Mouse (Mus musculus): ENCODE data around the gene Pdgfb. TPM values are rescaled to one million over a fixed set of nuclear protein-coding genes. Genes with fewer than 3 reads are reported as not detected.

Pdgfb gene
- polyA plus RNA-seq, 1 experiment from 2014 or later: 1.6 TPM

- Histone ChIP-seq H3K4me1 (ENCODE audit: control insufficient read depth, insufficient read depth, low read length) (peaks cover 18% of the 10 kb centered on the region), H3K4me2 (ENCODE audit: low read depth, severe bottlenecking) (no peak overlapping the region), H3K27ac (replicated peaks; ENCODE audit: low read depth, low read length) (no peak overlapping the region)
These were observed 605 bp upstream of the Pdgfb start for GRCm38 (mm10) chr15:80015211-80015952.

GRCm38 (mm10) chr15:80014031-80014320, 801 bp downstream of the Pdgfb start:
- no peak for DNase-seq (ENCODE audit: low spot score)
- under 1% methylated on average over 34 of the region's 37 CpGs for WGBS
- peak overlapping the region; percentile 47 for H3K9ac ChIP-seq (ENCODE audit: low read length)
- H3K4me2 ChIP-seq (ENCODE audit: low read depth, severe bottlenecking): peak overlapping the region; percentile 56
- H3K4me3 ChIP-seq (ENCODE audit: low read depth, low read length): peak overlapping the region; percentile 27
- H3K36me3 ChIP-seq (ENCODE audit: control insufficient read depth, insufficient read depth, low read length): no peaks in the 10 kb centered on the region
- peaks cover 18% of the 10 kb centered on the region for H3K4me1 ChIP-seq (ENCODE audit: control insufficient read depth, insufficient read depth, low read length)
- ATAC-seq (ENCODE audit: insufficient number of reproducible peaks, low FRiP score, low TSS enrichment, low read depth): no peak
- H3K27me3 ChIP-seq (ENCODE audit: control insufficient read depth, insufficient read depth, low read length): peaks cover 75% of the 10 kb centered on the region
- no peaks in the 10 kb centered on the region for H3K9me3 ChIP-seq (ENCODE audit: control insufficient read depth, low read length)
- no peak overlapping the region for H3K27ac ChIP-seq (replicated peaks; ENCODE audit: low read depth, low read length)

More at GRCm38 (mm10) chr15:80015211-80015952, 605 bp upstream of the Pdgfb start:
- no peaks in the 10 kb centered on the region for H3K9me3 ChIP-seq (ENCODE audit: control insufficient read depth, low read length)
- no peaks in the 10 kb centered on the region for H3K36me3 ChIP-seq (ENCODE audit: control insufficient read depth, insufficient read depth, low read length)
- H3K27me3 ChIP-seq (ENCODE audit: control insufficient read depth, insufficient read depth, low read length): peaks cover 66% of the 10 kb centered on the region
- H3K9ac ChIP-seq (ENCODE audit: low read length): no peak overlapping the region
- ATAC-seq (ENCODE audit: insufficient number of reproducible peaks, low FRiP score, low TSS enrichment, low read depth) (no peak), DNase-seq (ENCODE audit: low spot score) (no peak)
- H3K4me3 ChIP-seq (ENCODE audit: low read depth, low read length): no peak overlapping the region
- 55% methylated on average over 7 of the region's 7 CpGs for WGBS

DNA sequence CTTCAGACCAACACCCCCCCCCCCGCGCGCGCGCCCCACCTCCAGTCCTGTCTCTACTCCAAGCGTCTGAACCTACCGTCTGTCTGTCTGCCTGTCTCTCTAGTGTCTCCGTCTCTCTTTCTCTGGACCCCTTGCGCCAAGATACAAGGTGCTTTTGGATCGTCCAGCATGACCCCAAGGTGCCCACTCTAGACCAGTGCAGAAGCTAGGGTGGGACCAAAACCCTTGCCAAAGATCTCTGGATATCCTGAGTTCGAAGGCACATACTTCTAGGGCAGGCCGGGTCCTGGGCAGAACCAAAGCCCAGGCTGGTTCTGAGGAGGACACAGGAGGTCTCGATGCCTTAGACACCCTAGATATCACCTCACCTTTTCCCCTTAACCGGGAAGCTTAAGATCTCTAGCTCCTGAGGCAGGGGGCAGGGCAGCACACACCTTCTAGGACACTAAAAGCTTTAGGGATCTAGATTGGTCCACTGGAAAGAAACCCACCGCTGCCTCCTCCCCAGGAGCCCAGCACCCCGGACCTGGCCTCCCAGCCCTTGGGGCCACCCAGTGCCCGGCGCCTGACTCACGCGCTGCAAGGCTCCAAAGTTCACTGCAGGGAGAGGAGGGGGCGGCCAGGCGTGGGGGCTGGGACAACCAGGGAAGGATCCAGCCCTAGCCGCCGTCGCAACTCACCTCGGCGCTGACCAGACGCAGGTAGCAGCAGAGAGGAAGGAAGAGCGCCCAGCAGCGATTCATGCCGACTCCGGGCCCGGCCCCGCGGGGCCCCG, 1.3 kb downstream of the Pdgfb start:
- no peaks in the 10 kb centered on the region for H3K9me3 ChIP-seq (ENCODE audit: control insufficient read depth, low read length)
- DNase-seq (ENCODE audit: low spot score) (peak; percentile 43), ATAC-seq (ENCODE audit: insufficient number of reproducible peaks, low FRiP score, low TSS enrichment, low read depth) (no peak)
- peak overlapping the region; percentile 61 for H3K9ac ChIP-seq (ENCODE audit: low read length)
- H3K27me3 ChIP-seq (ENCODE audit: control insufficient read depth, insufficient read depth, low read length): peaks cover 79% of the 10 kb centered on the region
- peaks cover 18% of the 10 kb centered on the region for H3K4me1 ChIP-seq (ENCODE audit: control insufficient read depth, insufficient read depth, low read length)
- no peaks in the 10 kb centered on the region for H3K36me3 ChIP-seq (ENCODE audit: control insufficient read depth, insufficient read depth, low read length)
- peak overlapping the region; percentile 88 for H3K4me2 ChIP-seq (ENCODE audit: low read depth, severe bottlenecking)
- H3K27ac ChIP-seq (replicated peaks; ENCODE audit: low read depth, low read length): no peak overlapping the region
- peak overlapping the region; percentile 55 for H3K4me3 ChIP-seq (ENCODE audit: low read depth, low read length)
- WGBS: 2% methylated on average over 35 of the region's 36 CpGs

DNA sequence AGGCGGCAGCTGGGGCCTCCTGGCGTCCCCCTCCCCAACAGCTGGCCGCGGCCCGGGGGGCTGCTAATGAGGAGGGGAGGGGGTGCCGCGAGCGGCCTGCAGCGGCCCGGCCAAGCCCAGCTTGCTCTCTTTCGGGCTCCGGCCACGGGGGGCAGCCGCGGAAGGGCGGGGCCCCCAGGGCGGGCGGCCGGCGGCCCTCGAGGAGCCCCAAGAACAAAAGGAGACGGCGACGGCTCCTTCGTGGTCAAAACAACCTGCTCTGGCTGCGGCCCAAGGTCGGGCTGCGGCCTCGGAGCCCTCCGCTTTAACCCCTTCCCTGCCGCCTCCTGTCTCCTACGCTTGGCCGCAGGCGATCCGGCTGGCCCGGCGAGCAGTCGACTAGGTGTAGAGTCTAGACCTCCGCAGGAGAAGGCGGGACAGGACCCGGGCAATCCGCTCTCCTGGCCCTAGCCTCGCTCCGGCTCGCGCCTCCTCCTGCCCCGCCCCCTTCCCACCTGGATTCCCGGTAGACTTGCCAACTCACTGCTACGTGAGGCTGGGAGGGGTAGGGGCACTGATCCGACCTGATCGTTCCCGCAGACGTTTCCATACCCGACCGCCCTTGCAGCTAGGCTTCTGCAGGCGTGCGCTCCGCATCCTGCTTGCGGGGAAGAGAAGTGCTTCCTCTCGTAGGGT, 2.1 kb downstream of the Pdgfb start:
- peak overlapping the region; percentile 55 for H3K4me3 ChIP-seq (ENCODE audit: low read depth, low read length)
- peak overlapping the region; percentile 61 for H3K9ac ChIP-seq (ENCODE audit: low read length)
- peaks cover 18% of the 10 kb centered on the region for H3K4me1 ChIP-seq (ENCODE audit: control insufficient read depth, insufficient read depth, low read length)
- no peak overlapping the region for H3K27ac ChIP-seq (replicated peaks; ENCODE audit: low read depth, low read length)
- peak overlapping the region; percentile 88 for H3K4me2 ChIP-seq (ENCODE audit: low read depth, severe bottlenecking)
- H3K9me3 ChIP-seq (ENCODE audit: control insufficient read depth, low read length): no peaks in the 10 kb centered on the region
- ATAC-seq (ENCODE audit: insufficient number of reproducible peaks, low FRiP score, low TSS enrichment, low read depth): peak; percentile 69
- DNase-seq (ENCODE audit: low spot score): peak; percentile 79
- no peaks in the 10 kb centered on the region for H3K36me3 ChIP-seq (ENCODE audit: control insufficient read depth, insufficient read depth, low read length)
- peaks cover 79% of the 10 kb centered on the region for H3K27me3 ChIP-seq (ENCODE audit: control insufficient read depth, insufficient read depth, low read length)
- WGBS: under 1% methylated on average over 58 of the region's 60 CpGs

DNA sequence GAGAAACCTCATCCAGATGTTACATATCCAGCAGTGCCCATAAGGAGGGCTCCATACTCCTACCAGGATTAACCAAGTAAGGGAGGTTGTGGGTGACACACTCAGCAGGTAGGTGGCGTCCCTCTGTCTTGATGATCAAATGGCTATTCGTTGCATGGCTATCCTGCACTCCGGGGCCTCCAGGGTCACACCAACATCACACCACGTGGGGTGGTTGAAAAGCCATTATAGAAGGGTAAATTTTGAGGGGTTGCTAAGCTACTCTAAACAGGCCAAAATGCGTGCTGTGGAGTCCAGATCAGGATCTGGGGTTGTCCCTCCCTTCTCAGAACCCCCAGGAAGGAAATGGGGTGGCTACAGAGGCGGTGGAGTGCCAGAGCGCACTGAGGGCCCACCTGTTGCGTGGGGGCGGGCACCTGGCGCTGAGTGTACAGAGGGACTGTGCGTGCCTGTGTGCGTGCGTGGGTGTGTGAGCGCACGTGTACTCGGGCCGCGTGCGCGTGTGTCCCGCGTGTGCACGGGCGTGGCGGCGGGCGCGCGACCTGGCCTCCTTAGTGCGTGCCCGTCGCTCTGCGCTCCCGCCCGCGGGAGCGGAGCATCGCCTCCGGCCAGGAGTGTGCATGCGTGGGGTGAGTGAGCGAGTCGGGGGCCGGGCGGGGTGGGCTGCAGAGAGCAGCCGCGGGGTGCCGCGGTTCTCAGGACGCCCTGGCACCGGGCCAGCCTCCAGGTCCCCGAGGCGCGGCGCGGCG, 2.8 kb downstream of the Pdgfb start:
- peak overlapping the region; percentile 88 for H3K4me2 ChIP-seq (ENCODE audit: low read depth, severe bottlenecking)
- WGBS: under 1% methylated on average over 40 of the region's 56 CpGs
- no peaks in the 10 kb centered on the region for H3K9me3 ChIP-seq (ENCODE audit: control insufficient read depth, low read length)
- DNase-seq (ENCODE audit: low spot score) (peak; percentile 47), ATAC-seq (ENCODE audit: insufficient number of reproducible peaks, low FRiP score, low TSS enrichment, low read depth) (peak; percentile 44; the same call in 1 of the 2 replicates)
- peaks cover 18% of the 10 kb centered on the region for H3K4me1 ChIP-seq (ENCODE audit: control insufficient read depth, insufficient read depth, low read length)
- H3K36me3 ChIP-seq (ENCODE audit: control insufficient read depth, insufficient read depth, low read length): no peaks in the 10 kb centered on the region
- H3K4me3 ChIP-seq (ENCODE audit: low read depth, low read length): peak overlapping the region; percentile 55
- no peak overlapping the region for H3K27ac ChIP-seq (replicated peaks; ENCODE audit: low read depth, low read length)
- peaks cover 78% of the 10 kb centered on the region for H3K27me3 ChIP-seq (ENCODE audit: control insufficient read depth, insufficient read depth, low read length)
- H3K9ac ChIP-seq (ENCODE audit: low read length): peak overlapping the region; percentile 61

DNA sequence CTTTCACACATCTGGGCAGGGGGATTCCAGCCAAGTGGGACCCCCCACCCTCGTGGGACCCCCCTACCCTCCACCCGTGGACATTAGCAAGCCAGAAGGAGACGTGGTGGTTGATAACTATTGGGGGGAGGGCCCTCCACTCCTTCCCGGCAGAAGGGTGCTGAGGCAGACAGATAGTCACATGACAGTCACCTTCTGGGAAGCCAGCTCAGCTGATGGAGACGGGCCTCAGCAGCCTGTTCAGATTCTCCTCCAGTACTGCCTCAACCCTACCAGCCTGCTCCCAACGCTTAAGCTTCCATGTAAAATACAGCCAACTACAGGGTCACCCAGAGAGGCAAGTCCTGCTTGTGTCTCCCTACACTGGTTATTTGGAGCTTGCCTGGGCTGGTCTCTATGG, 3.6 kb downstream of the Pdgfb start:
- Histone ChIP-seq H3K4me3 (ENCODE audit: low read depth, low read length) (0 out of 2 replicates have a peak overlapping the region, but pooled peaks have one; percentile 1), H3K4me1 (ENCODE audit: control insufficient read depth, insufficient read depth, low read length) (peaks cover 18% of the 10 kb centered on the region), H3K4me2 (ENCODE audit: low read depth, severe bottlenecking) (no peak overlapping the region; the same call in 1 of the 2 replicates), H3K27ac (replicated peaks; ENCODE audit: low read depth, low read length) (no peak overlapping the region), H3K9ac (ENCODE audit: low read length) (no peak overlapping the region), H3K36me3 (ENCODE audit: control insufficient read depth, insufficient read depth, low read length) (no peaks in the 10 kb centered on the region), H3K9me3 (ENCODE audit: control insufficient read depth, low read length) (no peaks in the 10 kb centered on the region), H3K27me3 (ENCODE audit: control insufficient read depth, insufficient read depth, low read length) (peaks cover 71% of the 10 kb centered on the region)
- no peak for ATAC-seq (ENCODE audit: insufficient number of reproducible peaks, low FRiP score, low TSS enrichment, low read depth)
- WGBS: 25% methylated on average over 6 of the region's 6 CpGs
- DNase-seq (ENCODE audit: low spot score): no peak

- Histone ChIP-seq H3K4me1 (ENCODE audit: control insufficient read depth, insufficient read depth, low read length) (peaks cover 18% of the 10 kb centered on the region), H3K4me3 (ENCODE audit: low read depth, low read length) (no peak overlapping the region), H3K36me3 (ENCODE audit: control insufficient read depth, insufficient read depth, low read length) (no peaks in the 10 kb centered on the region), H3K27me3 (ENCODE audit: control insufficient read depth, insufficient read depth, low read length) (peaks cover 61% of the 10 kb centered on the region), H3K4me2 (ENCODE audit: low read depth, severe bottlenecking) (no peak overlapping the region), H3K9me3 (ENCODE audit: control insufficient read depth, low read length) (no peaks in the 10 kb centered on the region), H3K9ac (ENCODE audit: low read length) (no peak overlapping the region), H3K27ac (replicated peaks; ENCODE audit: low read depth, low read length) (no peak overlapping the region)
- ATAC-seq (ENCODE audit: insufficient number of reproducible peaks, low FRiP score, low TSS enrichment, low read depth) (no peak), DNase-seq (ENCODE audit: low spot score) (no peak)
- WGBS: 28% methylated on average over 7 of the region's 7 CpGs
These were observed 4.6 kb downstream of the Pdgfb start for GRCm38 (mm10) chr15:80010182-80010558.
